Mouse (Mus musculus): ENCODE measurements around the gene Tmem178. TPM values are rescaled to one million over a fixed set of nuclear protein-coding genes. Genes with fewer than 3 reads are reported as not detected.

The Tmem178 gene
- total RNA-seq, 2 experiments from 2014 or later, result 2.6 TPM; not detected in 1

- ATAC-seq (replicated peaks; ENCODE audit: poor library complexity, severe bottlenecking), result no peak
These were observed 99.9 kb downstream of the Tmem178 start for GRCm38 (mm10) chr17:81044356-81044755.

- ATAC-seq (replicated peaks; ENCODE audit: poor library complexity, severe bottlenecking), result no peak
These were observed 100.7 kb downstream of the Tmem178 start for GRCm38 (mm10) chr17:81045115-81045514.

DNA sequence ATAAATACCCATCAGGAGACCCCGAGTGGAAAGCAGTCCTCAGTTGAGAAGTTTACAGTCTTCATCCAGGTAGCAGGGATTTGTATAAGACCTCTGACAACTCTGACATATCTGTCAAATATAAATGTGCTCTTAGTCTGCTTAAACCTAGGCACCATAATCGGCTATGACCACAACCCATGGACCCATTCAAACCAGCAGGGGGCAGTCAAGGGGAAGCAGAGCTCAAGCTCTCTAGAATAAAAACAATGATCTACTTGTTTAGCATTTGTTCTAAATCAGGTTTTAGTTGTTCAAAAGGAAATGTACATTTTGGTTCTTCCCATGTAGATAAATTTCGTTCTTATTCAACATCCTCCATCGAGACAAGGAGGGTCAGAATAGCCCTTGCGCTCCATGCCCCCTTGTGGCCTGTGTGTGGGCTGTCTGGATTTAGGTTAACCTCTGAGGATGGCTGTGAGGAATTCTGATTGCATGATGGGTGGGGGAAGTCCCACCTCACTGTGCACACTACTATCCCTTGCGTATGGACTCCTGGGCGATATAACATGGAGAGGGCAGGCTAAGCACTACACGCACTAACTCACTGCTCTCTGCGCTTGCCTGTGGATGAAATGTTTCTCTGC lies 101.2 kb downstream of the Tmem178 start:
- peak; percentile 77 for ATAC-seq (replicated peaks; ENCODE audit: poor library complexity, severe bottlenecking)

- ATAC-seq (replicated peaks; ENCODE audit: poor library complexity, severe bottlenecking), result no peak
These were observed 103.6 kb downstream of the Tmem178 start for GRCm38 (mm10) chr17:81047930-81048564.

Other genes with a start within 250 kb of the Tmem178 start
- 8.6 and 24.6 TPM in 2 replicates for gene Map4k3, start 216.1 kb upstream of the Tmem178 start, total RNA-seq (2014; fragmentation: Nextera tagmentation)
- 4.0 and 6.1 TPM in 2 replicates for gene Map4k3, start 216.1 kb upstream of the Tmem178 start, total RNA-seq (2017)
- 8.4 and 11.7 TPM in 2 replicates for gene Thumpd2, start 120.5 kb downstream of the Tmem178 start, total RNA-seq (2014; fragmentation: Nextera tagmentation)
- 11.3 and 15.8 TPM in 2 replicates for gene Thumpd2, start 120.5 kb downstream of the Tmem178 start, total RNA-seq (2017)